Mouse (Mus musculus): Measurements from ENCODE around the gene Irf4.

The Irf4 gene

DNA sequence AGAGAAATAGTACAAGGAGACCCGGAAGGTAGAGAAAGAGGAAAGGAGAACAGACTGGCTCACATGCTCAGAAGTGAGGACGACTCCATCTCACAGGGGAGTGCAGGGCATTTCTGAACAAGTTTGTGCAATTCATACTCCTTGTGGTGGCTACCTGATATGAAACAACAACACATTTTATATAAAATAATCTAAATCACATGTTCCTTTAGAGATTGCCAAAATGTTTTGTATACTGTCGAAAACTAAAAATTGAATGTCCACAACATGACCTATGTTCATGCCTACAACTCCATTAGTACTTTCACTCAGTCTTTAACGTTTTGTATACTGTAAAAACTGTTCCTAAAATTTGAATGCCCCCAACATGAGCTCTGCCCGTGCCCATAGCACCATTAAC, 7.9 kb upstream of the Irf4 start:
- DNase-seq, result no peak

DNA sequence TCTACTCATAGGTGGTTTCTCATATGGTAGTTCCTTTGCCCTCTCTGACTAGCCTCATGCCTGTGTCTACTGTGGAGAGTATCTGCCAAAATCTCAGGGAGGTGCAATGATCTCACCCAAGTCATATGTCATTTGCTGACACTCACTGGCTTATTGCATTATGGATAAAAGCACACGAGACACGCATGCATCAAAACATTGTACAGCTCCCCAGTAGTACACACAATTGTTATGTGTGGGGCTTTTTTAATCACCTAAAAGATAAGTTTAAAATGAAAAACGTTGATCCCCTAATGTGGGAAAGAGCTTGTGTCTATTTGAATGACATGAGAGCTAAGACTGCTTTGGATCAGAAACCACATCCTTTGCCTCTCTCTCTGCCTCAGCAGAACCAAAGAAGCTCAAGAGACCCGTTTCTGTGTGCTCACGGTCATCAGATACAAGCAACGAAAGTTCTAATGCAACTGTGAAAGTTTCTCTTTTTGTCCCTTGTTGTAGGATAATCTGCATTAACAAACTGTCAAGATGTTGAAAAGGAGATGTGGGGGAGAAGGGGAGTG, 6.5 kb upstream of the Irf4 start:
- DNase-seq, result no peak

DNA sequence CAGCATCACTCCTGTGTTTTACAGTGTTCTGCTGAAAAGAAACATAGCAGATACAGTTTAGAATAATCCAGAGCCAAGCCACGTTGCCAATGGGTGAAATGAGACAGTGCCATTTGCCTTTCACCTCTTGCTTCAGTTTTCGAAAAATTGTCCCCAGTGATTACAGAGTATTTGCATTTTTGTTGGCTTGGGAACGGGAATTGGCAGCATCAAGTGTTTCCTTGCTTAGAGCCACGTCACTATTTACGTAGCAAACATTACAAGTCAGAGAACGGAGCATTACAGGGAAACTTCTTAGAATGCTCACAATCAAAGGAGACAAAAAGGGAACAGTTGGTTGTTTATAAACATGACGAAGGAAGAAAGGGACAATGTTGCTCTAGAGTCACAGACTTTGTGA, 3.9 kb upstream of the Irf4 start:
- no peak for DNase-seq

DNA sequence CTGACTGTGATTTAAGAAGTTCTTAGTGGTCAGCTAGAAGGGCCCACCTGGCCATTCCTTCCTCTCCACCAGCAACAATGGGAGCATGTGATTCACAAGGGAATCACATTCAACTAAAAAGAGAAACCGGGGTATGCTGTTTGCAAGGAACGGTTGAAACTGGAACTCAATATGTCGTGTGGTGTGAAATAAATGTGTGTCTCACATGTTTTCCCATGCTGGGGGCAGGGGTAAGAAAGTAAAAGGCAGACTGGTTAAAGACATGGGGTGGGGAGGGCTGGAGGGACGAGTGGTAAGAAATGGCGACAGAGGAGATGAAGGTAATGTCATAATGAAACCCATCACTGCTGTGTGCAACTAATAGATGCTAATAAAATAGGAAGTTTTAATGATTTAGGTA, 2.0 kb upstream of the Irf4 start:
- DNase-seq, result no peak

DNA sequence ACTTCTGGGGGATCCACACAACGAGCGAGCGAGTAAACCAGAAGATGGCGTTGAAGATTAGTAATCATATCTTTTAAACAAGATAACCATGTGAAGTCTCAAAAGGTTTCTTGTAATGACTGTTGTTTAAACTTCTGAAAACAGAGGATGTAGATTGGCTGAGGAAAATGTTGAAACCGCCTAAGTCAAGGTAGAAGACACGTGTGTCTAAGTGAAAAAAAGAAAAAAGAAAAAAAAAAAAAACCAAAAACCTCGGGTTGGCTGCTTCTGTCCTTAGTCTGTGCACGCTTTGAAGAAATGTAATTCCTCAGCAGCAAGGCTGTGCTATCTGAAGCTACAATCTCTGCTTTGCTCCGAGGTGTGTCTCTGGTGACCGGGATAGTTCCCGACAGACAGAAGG, 1.5 kb upstream of the Irf4 start:
- no peak for DNase-seq

DNA sequence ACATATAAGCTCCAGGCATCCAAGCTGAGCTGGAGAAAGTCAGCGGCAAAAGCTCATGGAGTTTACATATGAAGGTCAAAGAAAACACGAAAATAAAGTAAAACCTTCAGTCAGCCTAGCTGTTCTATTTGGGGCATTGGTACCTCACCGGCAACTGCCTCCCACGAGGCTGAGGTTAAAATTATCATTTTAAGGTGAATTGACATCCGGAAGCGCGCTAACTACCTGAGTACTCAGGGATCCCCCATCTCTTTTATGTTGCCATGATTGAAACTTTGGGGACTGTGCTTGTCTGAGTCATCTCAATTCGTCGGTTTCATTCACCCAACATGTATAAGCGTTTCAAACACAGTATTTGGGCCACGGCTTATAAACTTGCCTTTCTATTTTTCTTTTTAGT, 705 bp upstream of the Irf4 start:
- DNase-seq, result no peak

DNA sequence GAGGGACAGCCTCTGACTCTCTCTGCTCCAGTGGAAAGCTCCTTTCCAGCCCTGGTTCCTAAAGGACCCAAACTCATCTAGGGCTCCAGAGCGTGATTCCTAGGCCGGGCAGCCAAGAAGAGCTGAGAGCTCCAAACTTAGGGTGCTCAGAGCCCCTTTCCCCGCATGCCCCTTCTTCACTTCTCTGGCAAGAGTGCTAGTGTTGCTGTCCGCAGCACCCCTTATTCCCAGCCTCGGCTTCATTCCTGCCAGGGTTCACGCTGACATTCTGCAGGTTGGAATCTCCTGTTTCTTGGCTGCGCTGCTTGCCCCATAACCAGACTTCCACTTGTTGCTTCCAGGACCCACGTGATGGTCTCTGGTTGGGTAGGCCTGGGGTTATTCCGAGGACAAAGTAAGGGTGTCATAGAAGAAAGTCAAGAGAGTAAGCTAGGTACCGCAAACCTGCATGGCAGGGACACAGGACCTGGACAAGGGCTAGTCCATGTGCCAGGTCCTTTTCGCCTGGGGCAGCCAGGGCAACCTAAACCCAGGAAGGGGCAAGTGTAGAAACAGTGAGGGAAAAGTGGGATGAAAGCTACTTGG, 623 bp downstream of the Irf4 start:
- DNase-seq, result no peak

- no peak for DNase-seq
Observed at GRCm38 (mm10) chr13:30750461-30751303, 1.7 kb downstream of the Irf4 start.

DNA sequence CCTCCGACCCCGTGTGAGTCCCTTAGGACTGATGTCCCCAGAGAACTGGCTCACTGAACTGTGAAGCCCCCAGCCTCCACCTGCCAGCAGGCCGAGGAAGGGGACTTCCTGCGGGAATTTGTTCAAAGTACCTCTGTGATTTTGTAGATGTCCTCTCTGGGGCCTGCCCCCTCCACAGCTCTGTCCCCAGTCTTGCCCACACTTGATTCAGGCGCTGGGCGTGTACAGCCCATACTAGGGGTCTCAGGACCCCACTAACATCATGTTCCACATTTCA, 2.2 kb downstream of the Irf4 start:
- no peak for DNase-seq

GRCm38 (mm10) chr13:30752581-30753187, 3.7 kb downstream of the Irf4 start:
- no peak for DNase-seq

DNA sequence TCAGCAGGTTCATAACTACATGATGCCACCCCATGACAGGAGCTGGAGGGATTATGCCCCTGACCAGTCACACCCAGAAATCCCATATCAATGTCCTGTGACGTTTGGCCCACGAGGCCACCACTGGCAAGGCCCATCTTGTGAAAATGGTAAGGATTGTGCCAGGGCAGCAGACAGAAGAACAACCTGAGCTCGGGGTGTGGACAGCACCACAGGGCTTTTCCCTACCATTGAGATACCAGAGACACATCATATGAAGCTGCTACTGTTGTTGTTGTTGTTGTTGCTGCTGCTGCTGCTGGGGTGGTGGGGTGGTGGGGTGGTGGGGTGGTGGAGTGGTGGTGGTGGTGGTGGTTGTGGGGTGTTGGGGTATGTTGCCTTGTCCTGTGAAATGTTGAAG, 4.4 kb downstream of the Irf4 start:
- no peak for DNase-seq

DNA sequence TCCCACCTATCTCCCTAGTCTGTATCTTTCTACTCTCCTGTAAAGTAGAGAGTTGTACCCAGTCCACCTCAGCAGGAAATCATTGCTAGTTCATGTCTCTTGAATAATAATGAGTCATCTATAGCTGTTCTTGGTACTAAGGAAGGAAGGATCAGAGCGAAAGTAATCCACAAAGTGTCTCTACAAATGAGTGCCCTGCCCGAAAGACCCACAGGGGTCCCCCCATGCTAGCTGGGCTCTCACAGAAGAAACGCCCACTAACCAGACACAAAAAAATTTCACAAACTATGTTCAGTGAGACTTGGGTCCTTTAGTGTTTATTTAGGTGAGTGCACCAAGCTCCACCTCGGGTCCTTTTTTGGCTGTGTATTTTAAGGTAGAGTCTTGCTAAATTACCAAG, 5.0 kb downstream of the Irf4 start:
- no peak for DNase-seq

- DNase-seq, result no peak
Observed at GRCm38 (mm10) chr13:30754825-30755476, 5.9 kb downstream of the Irf4 start.

GRCm38 (mm10) chr13:30755577-30755976, 6.6 kb downstream of the Irf4 start:
- DNase-seq, result no peak

GRCm38 (mm10) chr13:30755998-30756639, 7.1 kb downstream of the Irf4 start:
- DNase-seq, result no peak

DNA sequence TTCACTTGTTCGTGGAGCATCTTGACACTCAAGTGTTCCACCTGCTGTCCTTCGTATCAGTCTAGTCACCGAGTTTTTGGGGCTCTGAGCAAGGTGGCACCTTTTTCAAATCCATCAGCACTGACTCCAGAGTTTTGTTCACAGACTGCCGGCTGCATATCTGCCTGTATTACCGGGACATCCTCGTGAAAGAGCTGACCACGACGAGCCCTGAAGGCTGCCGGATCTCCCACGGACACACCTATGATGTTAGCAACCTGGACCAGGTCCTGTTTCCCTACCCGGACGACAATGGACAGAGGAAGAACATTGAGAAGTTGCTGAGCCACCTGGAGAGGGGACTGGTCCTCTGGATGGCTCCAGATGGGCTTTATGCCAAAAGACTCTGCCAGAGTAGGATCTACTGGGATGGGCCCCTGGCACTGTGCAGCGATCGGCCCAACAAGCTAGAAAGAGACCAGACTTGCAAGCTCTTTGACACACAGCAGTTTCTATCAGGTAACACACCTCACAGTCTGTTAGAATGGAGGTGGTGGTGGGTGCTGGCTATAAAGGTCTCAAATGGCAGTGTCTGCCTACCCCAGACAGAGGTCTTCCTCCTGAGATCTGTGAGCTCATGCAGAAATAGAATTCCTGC, 8.4 kb downstream of the Irf4 start:
- DNase-seq, result no peak

- DNase-seq, result no peak
Observed at GRCm38 (mm10) chr13:30758789-30759381, 9.9 kb downstream of the Irf4 start.

DNA sequence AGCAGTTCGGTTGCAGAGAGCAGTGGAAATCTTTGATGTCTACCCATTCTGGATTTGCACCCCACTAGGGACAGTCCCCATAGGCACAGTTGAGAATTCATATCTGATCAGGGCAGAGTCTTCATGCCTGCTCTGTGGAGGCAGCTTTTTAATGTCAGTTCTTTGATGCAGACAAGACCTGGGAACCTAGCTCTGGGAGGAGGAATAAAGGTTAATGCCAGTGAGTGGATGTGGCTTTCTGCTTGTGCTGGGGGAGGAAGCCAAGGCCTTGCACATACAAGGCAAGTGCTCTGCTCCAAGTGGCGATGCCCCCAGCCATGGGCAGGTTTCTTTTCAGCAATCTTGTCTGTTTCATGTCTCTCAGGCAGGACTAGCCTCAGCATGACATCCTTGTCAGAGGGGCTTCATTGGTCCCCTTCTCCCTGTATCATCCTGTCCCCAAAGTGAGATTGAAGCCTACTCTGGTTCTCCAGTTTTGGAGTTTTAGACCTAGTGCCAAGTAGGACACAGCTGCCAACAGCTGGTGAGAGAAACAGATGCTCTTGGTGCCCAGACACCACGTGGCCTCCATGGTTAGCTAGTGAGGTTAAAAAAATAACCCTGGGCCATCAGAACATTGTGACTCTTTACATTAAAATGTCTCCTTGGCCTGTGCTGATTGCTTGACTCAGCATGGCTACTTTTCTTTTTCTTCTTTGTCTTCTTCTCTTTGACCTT, 11.5 kb downstream of the Irf4 start:
- DNase-seq, result no peak

GRCm38 (mm10) chr13:30761151-30761631, 12.2 kb downstream of the Irf4 start:
- DNase-seq, result no peak

DNA sequence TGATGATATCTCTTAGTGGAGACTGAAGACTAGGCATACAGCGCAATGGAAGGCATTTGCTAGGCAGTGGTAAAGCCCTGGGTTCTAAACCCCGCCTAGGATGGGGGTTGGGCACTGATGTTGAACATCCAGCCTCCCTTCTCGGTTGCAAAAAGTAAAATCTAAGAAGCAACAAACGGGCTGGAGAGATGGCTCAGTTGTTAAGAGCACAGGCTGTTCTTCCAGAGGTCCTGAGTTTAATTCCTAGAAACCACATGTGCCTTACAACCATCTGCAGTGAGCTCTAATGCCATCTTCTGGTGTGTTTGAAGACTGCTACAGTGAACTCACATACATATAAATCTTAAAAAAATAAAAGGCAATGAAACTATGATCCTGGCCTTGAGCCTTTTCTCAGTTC, 13.2 kb downstream of the Irf4 start:
- DNase-seq, result no peak

DNA sequence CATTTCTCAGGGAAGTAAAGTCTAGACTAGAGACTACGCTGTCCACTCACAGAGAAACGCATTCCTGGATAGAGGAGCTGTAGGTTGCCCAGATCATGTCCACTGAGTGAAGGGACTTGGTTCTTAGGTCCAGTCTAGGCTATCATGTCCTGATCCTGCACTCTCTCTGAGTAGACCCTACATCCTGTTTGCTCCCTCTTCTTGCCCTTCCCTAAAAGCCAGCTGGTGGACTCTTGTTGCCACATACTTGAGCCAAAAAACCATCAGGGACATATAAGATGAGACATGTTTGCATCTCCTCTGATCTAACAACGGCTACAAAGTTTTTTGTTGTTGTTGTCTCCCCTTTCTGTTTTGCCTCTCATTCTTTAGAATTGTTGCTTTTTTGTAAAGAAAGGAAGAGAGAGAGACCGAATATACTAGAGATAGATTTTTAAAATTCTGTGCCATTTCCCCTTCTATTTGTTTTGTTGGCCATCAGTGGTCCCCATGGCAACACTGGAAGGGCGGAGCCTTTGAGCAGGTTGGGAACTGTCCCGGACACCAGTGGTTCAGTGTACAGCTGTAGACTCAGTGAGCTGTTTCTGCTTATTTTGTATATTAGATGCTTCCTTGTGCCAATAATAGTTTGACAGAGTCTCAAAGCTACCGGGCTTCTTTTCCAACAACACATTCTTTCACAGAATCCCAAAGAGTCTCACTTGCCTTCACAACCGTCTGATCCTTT, 15.2 kb downstream of the Irf4 start:
- no peak for DNase-seq
